In the genomic region with DNA sequence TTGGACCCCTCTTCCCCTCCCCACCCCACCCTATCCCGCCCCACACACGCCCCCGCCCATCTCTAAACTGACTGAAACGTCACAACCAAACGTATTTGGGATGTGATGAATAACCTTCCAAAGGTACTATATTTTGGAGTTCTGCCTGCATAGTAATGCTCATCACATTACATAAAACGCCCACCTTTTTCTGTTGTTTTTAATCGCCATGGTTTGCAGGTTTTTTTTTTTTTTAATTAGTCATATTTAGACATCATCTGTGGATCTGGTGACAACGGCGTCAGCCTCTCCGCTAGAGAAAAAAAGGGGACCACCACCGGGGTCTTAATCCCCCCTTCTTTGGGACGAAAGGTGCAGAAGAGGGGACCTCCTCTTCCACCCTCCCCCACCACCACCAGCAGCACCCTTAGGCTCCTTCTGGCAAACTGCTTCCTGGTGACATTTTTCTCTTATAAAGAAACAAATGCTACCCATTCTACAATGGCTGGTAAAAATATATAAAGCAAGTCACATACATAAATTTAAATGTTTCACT, we compare ENCODE assay signal across 8 mouse cellular contexts. TPM values are rescaled to one million over a fixed set of nuclear protein-coding genes. Genes with fewer than 3 reads are reported as not detected.
DNase-seq lines count a peak whose midpoint lies in the region; ATAC-seq lines count a peak whose summit lies in the region.

No protein-coding gene starts in this region.

- peak overlapping the region; percentile 41 for H3K4me3 ChIP-seq in heart, embryonic 12.5 days
- peak overlapping the region; percentile 99 for H3K4me3 ChIP-seq in forebrain, embryonic 12.5 days (replicated peaks)
- H3K4me3 ChIP-seq in liver, embryonic 13.5 days (replicated peaks): peak overlapping the region; percentile 94

- ATAC-seq in heart, embryonic 12.5 days (ENCODE audit: insufficient number of reproducible peaks, low FRiP score): no peak
- no peak for ATAC-seq in forebrain, embryonic 12.5 days (ENCODE audit: low FRiP score)
- ATAC-seq in liver, embryonic 13.5 days (ENCODE audit: low read depth): no peak

- H3K36me3 ChIP-seq in heart, embryonic 12.5 days: no peaks in the 10 kb centered on the region
- H3K36me3 ChIP-seq in forebrain, embryonic 12.5 days (replicated peaks): no peaks in the 10 kb centered on the region
- H3K36me3 ChIP-seq in liver, embryonic 13.5 days: 0 out of 2 replicates have a peak, but pooled peaks cover 4% of the 10 kb centered on the region

- no peaks in the 10 kb centered on the region for H3K9me3 ChIP-seq in heart, embryonic 12.5 days (replicated peaks)
- H3K9me3 ChIP-seq in forebrain, embryonic 12.5 days: no peaks in the 10 kb centered on the region
- H3K9me3 ChIP-seq in liver, embryonic 13.5 days (replicated peaks): no peaks in the 10 kb centered on the region

- H3K27me3 ChIP-seq in heart, embryonic 12.5 days (replicated peaks): no peaks in the 10 kb centered on the region
- no peaks in the 10 kb centered on the region for H3K27me3 ChIP-seq in forebrain, embryonic 12.5 days
- H3K27me3 ChIP-seq in liver, embryonic 13.5 days: no peaks in the 10 kb centered on the region

- H3K4me1 ChIP-seq in heart, embryonic 12.5 days (replicated peaks): peaks cover 16% of the 10 kb centered on the region
- peaks cover 26% of the 10 kb centered on the region for H3K4me1 ChIP-seq in forebrain, embryonic 12.5 days
- peaks cover 37% of the 10 kb centered on the region for H3K4me1 ChIP-seq in liver, embryonic 13.5 days (replicated peaks)

- H3K27ac ChIP-seq in heart, embryonic 12.5 days (ENCODE audit: poor library complexity, severe bottlenecking): no peak overlapping the region
- no peak overlapping the region for H3K27ac ChIP-seq in forebrain, embryonic 12.5 days
- H3K27ac ChIP-seq in liver, embryonic 13.5 days: no peak overlapping the region

- H3K9ac ChIP-seq in heart, embryonic 12.5 days: peak overlapping the region; percentile 49; the same call in 1 of the 2 replicates
- peak overlapping the region; percentile 100; the same call in 1 of the 2 replicates for H3K9ac ChIP-seq in forebrain, embryonic 12.5 days
- peak overlapping the region; percentile 96; the same call in 1 of the 2 replicates for H3K9ac ChIP-seq in liver, embryonic 13.5 days

- peak overlapping the region; percentile 72 for H3K4me2 ChIP-seq in heart, embryonic 12.5 days
- peak overlapping the region; percentile 60 for H3K4me2 ChIP-seq in forebrain, embryonic 12.5 days
- peak overlapping the region; percentile 97 for H3K4me2 ChIP-seq in liver, embryonic 13.5 days

- DNase-seq in heart, adult 11 months: no peak
- DNase-seq in CD4-positive, CD25-positive, alpha-beta regulatory T cell, adult 2 months (ENCODE audit: low read depth, low spot score): peak; percentile 26
- no peak for DNase-seq in liver, embryonic 13.5 days
- DNase-seq in layer of hippocampus, adult 9-10 months (ENCODE audit: low spot score): no peak
- DNase-seq in kidney, postnatal 10 days: no peak
- no peak for DNase-seq in frontal cortex, postnatal 36 days (ENCODE audit: low spot score in 2 of 2)

- 4% methylated on average over 12 of the region's 12 CpGs for WGBS in heart, embryonic 12.5 days
- WGBS in forebrain, embryonic 12.5 days: 3% methylated on average over 12 of the region's 12 CpGs
- 9% methylated on average over 12 of the region's 12 CpGs for WGBS in liver, embryonic 13.5 days (ENCODE audit: insufficient replicate concordance)

RNA-seq across cellular contexts. Expression of gene Cdk2ap1, which starts 7.4 kb away (rescaled TPM):
- 61.2 and 69.9 TPM in 2 replicates for polyA plus RNA-seq in heart, embryonic 12.5 days (2016; fragmentation: Nextera tagmentation; extraction: Ambion mirVana)
- polyA plus RNA-seq in forebrain, embryonic 12.5 days (2016; fragmentation: Nextera tagmentation; extraction: Ambion mirVana): 81.1 and 105 TPM in 2 replicates
- 15.2 and 17.1 TPM in 2 replicates for polyA plus RNA-seq in liver, embryonic 13.5 days (2015; fragmentation: Nextera tagmentation; extraction: Ambion mirVana)

RNA-seq across cellular contexts. Expression of gene 2810006K23Rik, which starts 27.6 kb away (rescaled TPM):
- polyA plus RNA-seq in heart, embryonic 12.5 days (2016; fragmentation: Nextera tagmentation; extraction: Ambion mirVana): 18.2 and 19.4 TPM in 2 replicates
- polyA plus RNA-seq in forebrain, embryonic 12.5 days (2016; fragmentation: Nextera tagmentation; extraction: Ambion mirVana): 19.2 and 23.0 TPM in 2 replicates
- 7.0 and 7.7 TPM in 2 replicates for polyA plus RNA-seq in liver, embryonic 13.5 days (2015; fragmentation: Nextera tagmentation; extraction: Ambion mirVana)

RNA-seq across cellular contexts. Expression of gene Mphosph9, which starts 27.7 kb away (rescaled TPM):
- polyA plus RNA-seq in heart, embryonic 12.5 days (2016; fragmentation: Nextera tagmentation; extraction: Ambion mirVana): 13.4 and 14.8 TPM in 2 replicates
- 24.4 and 24.7 TPM in 2 replicates for polyA plus RNA-seq in forebrain, embryonic 12.5 days (2016; fragmentation: Nextera tagmentation; extraction: Ambion mirVana)
- 5.6 and 6.3 TPM in 2 replicates for polyA plus RNA-seq in liver, embryonic 13.5 days (2015; fragmentation: Nextera tagmentation; extraction: Ambion mirVana)

Comparison
In these comparisons a context has a peak if more than half of its experiments do, and no peak if none do; other contexts are left out.
1. H3K4me3 ChIP-seq: peak in every context shown above with its lines; median percentile 99 in forebrain, embryonic 12.5 days; 94 in liver, embryonic 13.5 days; 41 in heart, embryonic 12.5 days.
2. H3K9ac ChIP-seq: peak in every context shown above with its lines; median percentile 100 in forebrain, embryonic 12.5 days; 96 in liver, embryonic 13.5 days; 49 in heart, embryonic 12.5 days.